Mouse (Mus musculus) embryonic fibroblast, embryonic 13.5 days (primary cell): ENCODE data around the gene Abcf2. TPM values are rescaled to one million over a fixed set of nuclear protein-coding genes. Genes with fewer than 3 reads are reported as not detected.
"Not testable (repeated sequence)": the region's sequence is repeated elsewhere in the genome, so short reads cannot be mapped to it uniquely, and the experiment has no call there.

ENCODE experiments used
- H3K27ac ChIP-seq: 2 replicates; pipeline ENCODE4 v1.5.1; 2012; ENCODE audit warnings: low read length, control low read depth, inconsistent platforms; ENCODE audit not compliant: insufficient read depth
- H3K4me1 ChIP-seq: 2 replicates; pipeline ENCODE4 v1.6.1; 2011; ENCODE audit warnings: low read length; ENCODE audit not compliant: control insufficient read depth, insufficient read depth
- H3K4me3 ChIP-seq: 2 replicates; pipeline ENCODE4 v1.5.1; 2011; ENCODE audit warnings: mild to moderate bottlenecking, control low read depth, low read length; ENCODE audit not compliant: insufficient read depth
- CTCF ChIP-seq: IDR thresholded peaks from 2 replicates; pipeline ENCODE4 v1.5.1; 2011; ENCODE audit warnings: mild to moderate bottlenecking, control low read depth, low read length, moderate library complexity, borderline replicate concordance; ENCODE audit not compliant: insufficient read depth
- POLR2A ChIP-seq: IDR thresholded peaks from 2 replicates; pipeline ENCODE4 v1.6.1; 2011; ENCODE audit warnings: low read depth, mild to moderate bottlenecking, control low read depth, low read length, moderate library complexity
- polyA plus RNA-seq: library from polyadenylated mRNA; stranded (reverse); fragments of >200 nt; gene quantifications from 2 replicates; pipeline ENCODE4 v1.2.4, GENCODE M21; 2011; ENCODE audit warnings: low read depth; ENCODE audit not compliant: missing spikeins, insufficient read length

Abcf2 gene
- polyA plus RNA-seq, 1 experiment: 69.3 TPM

DNA sequence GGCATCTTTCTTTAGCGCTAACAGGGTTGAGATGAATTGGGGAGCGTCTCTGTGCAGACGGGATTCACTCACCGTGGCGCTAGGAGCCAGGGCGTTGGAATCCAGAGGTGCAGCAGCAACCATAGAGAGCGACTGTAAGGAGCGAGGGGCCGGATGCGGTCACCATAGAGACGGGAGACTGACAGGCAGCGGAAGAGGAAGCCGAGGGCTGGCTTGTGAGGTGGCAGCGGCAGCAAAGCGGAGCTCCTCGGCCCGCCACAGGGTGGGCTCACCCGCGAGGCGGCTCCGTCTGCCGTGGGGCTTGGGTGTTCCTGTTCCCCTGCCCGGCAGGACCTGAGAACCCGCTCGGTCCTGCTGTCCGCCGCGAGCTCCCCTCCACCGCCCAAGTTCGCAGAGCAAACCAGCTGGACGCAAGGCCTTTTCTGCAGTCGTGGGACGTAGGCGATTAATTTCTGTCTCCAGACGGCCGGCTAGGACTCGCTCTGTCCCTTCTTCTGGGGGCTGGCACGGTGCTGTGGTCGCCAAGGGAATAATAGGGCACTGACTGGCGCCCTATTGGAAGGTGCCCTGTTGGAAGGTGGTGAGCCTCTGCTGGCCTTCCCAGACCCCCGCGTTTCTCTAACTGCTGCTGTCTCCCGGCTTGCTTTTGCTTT is 9.4 kb upstream of the Abcf2 start, which contains the start of gene Chpf2:
Gene Chpf2 (plus strand): TSS at position 195 of the 653 bp plus-strand sequence.
- peak within 1 kb of the TSS; percentile 86 for H3K4me3 ChIP-seq
- H3K27ac ChIP-seq: peak within 1 kb of the TSS; percentile 70
- TF ChIP-seq CTCF (no peak), POLR2A (peak; percentile 87)
- peaks cover 13% of the 10 kb centered on the region for H3K4me1 ChIP-seq

DNA sequence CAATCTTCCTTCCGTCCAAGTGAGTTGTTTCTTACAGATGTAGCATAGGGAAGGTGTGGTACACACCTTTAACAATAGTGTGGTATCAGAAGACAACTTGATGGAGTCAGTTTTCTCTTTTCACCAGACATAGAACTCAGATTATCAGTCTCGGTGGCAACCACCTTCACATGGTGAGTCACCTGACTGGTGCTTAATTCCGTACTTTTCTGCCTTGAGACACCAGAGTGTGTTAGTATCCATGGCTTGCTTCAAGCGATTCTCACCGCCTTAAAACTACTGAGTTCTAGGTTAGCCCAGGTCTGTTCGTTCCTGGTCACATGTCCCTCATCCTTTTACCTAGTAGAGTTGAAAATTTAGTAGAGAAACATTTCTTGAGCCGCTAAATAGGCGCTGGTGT is 8.8 kb upstream of the Abcf2 start:
- H3K27ac ChIP-seq: no peak overlapping the region
- peaks cover 9% of the 10 kb centered on the region for H3K4me1 ChIP-seq
- H3K4me3 ChIP-seq: peak overlapping the region; percentile 86
- TF ChIP-seq POLR2A (no peak), CTCF (no peak)

GRCm38 (mm10) chr5:24578109-24578963 is 1.1 kb upstream of the Abcf2 start:
- TF ChIP-seq POLR2A: no peak
- TF ChIP-seq CTCF: no peak
- peak overlapping the region; percentile 76 for H3K4me3 ChIP-seq
- H3K4me1 ChIP-seq: peaks cover 6% of the 10 kb centered on the region; the same call in 1 of the 2 replicates
- H3K27ac ChIP-seq: peak overlapping the region; percentile 55

GRCm38 (mm10) chr5:24576801-24577182 is 475 bp downstream of the Abcf2 start:
- Histone ChIP-seq H3K4me3 (peak overlapping the region; percentile 78), H3K4me1 (peaks cover 6% of the 10 kb centered on the region; the same call in 1 of the 2 replicates), H3K27ac (no peak overlapping the region)
- TF ChIP-seq POLR2A (no peak), CTCF (no peak)

GRCm38 (mm10) chr5:24575948-24576347 is 1.3 kb downstream of the Abcf2 start:
- Histone ChIP-seq H3K4me1 (peaks cover 6% of the 10 kb centered on the region; the same call in 1 of the 2 replicates), H3K4me3 (peak overlapping the region; percentile 78), H3K27ac (no peak overlapping the region)
- TF ChIP-seq POLR2A (no peak), CTCF (no peak)

DNA sequence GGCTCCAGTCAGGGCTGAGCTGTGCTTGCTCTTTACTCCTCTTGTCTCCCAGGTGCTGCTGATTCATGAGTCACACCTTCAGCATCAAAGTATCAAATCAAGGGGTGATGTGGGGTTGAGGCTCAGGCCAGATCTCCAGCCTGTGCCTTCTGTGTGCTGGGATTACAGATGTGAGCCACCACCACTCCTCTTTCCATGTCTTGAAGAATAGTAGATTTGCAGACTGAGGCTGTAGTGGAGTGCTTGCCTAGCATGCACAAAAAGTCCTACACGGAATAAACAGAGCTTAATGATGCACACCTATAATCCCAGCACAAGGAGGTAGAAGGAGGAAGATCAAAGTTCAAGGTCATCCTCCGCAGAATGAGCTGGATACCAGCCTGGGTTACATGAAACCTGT is 20.6 kb downstream of the Abcf2 start, which contains the start of gene 4931409K22Rik:
Gene 4931409K22Rik (minus strand): TSS at position 101 of the 400 bp plus-strand sequence.
- no peak within 1 kb of the TSS for H3K4me3 ChIP-seq
- H3K4me1 ChIP-seq: no peaks in the 10 kb centered on the region
- H3K27ac ChIP-seq: no peak within 1 kb of the TSS
- no peak for TF ChIP-seq POLR2A
- no peak for TF ChIP-seq CTCF

DNA sequence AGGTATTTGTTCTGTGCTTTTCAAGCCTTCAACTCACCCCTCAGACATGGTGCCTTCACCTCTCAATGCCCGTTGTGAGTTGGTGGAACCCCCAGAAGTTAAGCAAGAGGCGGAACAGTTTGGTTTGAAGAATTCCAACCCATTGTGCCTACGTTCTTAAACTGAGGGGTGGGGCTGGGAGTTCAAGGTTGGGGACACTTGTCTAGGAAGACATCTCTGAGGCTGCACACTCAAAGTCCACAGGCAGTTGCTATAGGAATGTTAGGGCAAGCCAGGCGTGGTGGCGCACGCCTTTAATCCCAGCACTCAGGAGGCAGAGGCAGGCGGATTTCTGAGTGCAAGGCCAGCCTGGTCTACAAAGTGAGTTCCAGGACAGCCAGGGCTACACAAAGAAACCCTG is 21.9 kb downstream of the Abcf2 start:
- not testable (repeated sequence) for H3K4me3 ChIP-seq, H3K4me1 ChIP-seq

DNA sequence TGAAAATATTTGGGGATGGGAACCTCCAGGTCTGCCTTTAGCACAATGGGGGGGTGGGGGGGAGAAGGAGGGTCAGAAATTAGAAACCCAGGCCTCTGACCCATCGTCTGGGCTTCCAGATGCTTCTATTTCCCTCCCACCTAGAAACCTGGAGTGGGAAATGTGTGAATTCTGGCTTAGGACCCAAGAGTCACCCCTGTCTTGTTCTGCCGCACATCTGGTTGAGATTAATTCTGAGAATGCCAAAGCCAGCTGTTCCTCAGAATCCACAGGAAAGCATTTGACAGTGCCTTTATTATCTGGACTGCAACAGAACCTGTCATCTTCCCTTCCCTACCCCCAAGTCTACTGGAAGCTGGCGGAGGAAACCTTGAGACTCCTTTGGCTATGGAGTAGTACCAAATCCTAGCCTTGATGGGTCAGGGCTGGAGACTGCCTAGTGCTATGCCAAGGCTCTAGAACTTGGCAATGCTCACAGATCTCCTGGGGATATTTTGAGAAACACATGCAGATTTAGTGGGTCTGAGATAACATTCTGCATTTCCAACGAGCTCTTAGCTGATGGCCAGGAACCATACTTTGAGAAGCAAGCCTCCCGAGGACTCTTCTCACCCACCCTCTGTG is 23.5 kb downstream of the Abcf2 start:
- no peak for TF ChIP-seq POLR2A
- TF ChIP-seq CTCF: no peak
- no peaks in the 10 kb centered on the region for H3K4me1 ChIP-seq
- H3K27ac ChIP-seq: no peak overlapping the region
- no peak overlapping the region for H3K4me3 ChIP-seq

More for the DNA sequence above, 21.9 kb downstream of the Abcf2 start:
- H3K27ac ChIP-seq: not testable (repeated sequence)

DNA sequence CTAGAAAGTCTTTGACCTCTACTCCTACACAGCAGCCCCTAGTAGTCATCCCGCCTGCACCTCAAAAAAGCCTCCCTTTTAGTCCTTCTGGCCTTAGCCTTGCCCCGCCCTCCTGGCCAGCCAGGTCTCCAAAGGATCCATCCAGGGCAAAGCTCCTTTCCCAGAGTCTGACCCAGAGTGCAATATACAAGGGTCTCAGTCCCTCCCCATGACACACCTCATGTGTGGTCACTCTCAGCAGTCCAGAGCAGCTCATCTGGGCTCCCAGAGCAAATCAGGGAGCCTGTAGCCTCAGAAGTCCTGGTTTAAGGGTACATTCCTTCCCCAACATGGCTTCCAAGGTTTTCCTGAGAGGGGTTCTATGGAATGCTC is 26.0 kb downstream of the Abcf2 start:
- Histone ChIP-seq H3K4me3 (no peak overlapping the region), H3K27ac (no peak overlapping the region), H3K4me1 (no peaks in the 10 kb centered on the region)
- TF ChIP-seq CTCF (no peak), POLR2A (no peak)

GRCm38 (mm10) chr5:24550598-24551316 is 26.5 kb downstream of the Abcf2 start:
- H3K4me1 ChIP-seq: no peaks in the 10 kb centered on the region
- TF ChIP-seq POLR2A (no peak), CTCF (no peak)
- no peak overlapping the region for H3K27ac ChIP-seq
- no peak overlapping the region for H3K4me3 ChIP-seq
